Mouse (Mus musculus): ENCODE results near the gene Armcx4.
"Not testable (repeated sequence)": the region's sequence is repeated elsewhere in the genome, so short reads cannot be mapped to it uniquely, and the experiment has no call there.

DNA sequence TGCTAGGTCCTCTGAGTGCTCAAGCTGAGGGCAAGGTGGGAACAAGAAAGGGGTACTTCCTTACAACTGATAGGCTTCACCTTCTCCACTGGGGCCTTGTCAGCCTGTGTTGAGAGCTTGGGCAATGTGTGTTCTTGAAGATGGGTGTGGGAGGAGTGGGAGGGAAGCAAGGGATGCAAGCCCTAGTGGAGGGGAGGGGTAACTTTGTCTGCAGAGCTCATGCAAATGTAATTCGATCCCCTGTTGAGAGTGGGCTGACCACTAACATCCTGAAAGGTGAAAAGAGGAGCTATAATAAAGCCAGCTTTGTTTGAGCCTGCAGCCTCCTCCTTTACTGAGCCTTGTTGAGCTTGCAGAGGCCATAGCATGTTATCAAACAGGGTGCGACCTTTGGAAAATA, 37.4 kb downstream of the Armcx4 start:
- not testable (repeated sequence) for TF ChIP-seq POLR2A (IDR thresholded peaks at IDR 0.05; ENCODE audit: borderline replicate concordance, insufficient read depth, low read length); CTCF (IDR thresholded peaks at IDR 0.05; ENCODE audit: borderline replicate concordance, insufficient read depth, low read depth, low read length)

All from cerebellum, adult 2 months (tissue).